Mouse (Mus musculus) lung, postnatal 0 days (tissue): ENCODE data around the gene Slc22a23. TPM values are rescaled to one million over a fixed set of nuclear protein-coding genes. Genes with fewer than 3 reads are reported as not detected.

Experiments
- ATAC-seq: fragments of 200-750 bp; cut with Nextera tagmentation; 2 replicates; pipeline ENCODE4 v1.8.0; 2017; ENCODE audit warnings: moderate library complexity
- DNase-seq: peaks from one replicate; pipeline ENCODE4 v3.0.0-alpha.2; 2016; ENCODE audit warnings: low spot score
- H3K27ac ChIP-seq: fragments of 300-500 bp; sonication (generic); 2 replicates; pipeline ENCODE4 v1.5.1; 2014; ENCODE audit warnings: antibody characterized with exemption, mild to moderate bottlenecking, low read length, mixed read lengths
- H3K27me3 ChIP-seq: fragments of 300-500 bp; sonication (generic); replicated peaks from 2 replicates; pipeline ENCODE4 v1.6.1; 2014; ENCODE audit warnings: low read length, mixed read lengths; ENCODE audit not compliant: insufficient read depth
- H3K36me3 ChIP-seq: fragments of 300-500 bp; sonication (generic); 2 replicates; pipeline ENCODE4 v1.6.1; 2014; ENCODE audit warnings: low read length, mixed read lengths; ENCODE audit not compliant: insufficient read depth
- H3K4me1 ChIP-seq: fragments of 300-500 bp; sonication (generic); 2 replicates; pipeline ENCODE4 v1.6.1; 2014; ENCODE audit warnings: antibody characterized with exemption, low read depth, low read length, mixed read lengths; ENCODE audit not compliant: insufficient read depth
- H3K4me2 ChIP-seq: fragments of 300-500 bp; sonication (generic); replicated peaks from 2 replicates; pipeline ENCODE4 v1.6.1; 2014; ENCODE audit warnings: low read depth, mild to moderate bottlenecking, low read length, moderate library complexity, mixed read lengths
- H3K4me3 ChIP-seq: fragments of 300-500 bp; sonication (generic); 2 replicates; pipeline ENCODE4 v1.5.1; 2014; ENCODE audit warnings: low read depth, low read length
- H3K9ac ChIP-seq: fragments of 300-500 bp; sonication (generic); replicated peaks from 2 replicates; pipeline ENCODE4 v1.6.1; 2014; ENCODE audit warnings: low read depth, mild to moderate bottlenecking
- H3K9me3 ChIP-seq: fragments of 300-500 bp; sonication (generic); 2 replicates; pipeline ENCODE4 v1.6.1; 2016; ENCODE audit warnings: low read length, mixed read lengths
- CTCF ChIP-seq: IDR thresholded peaks from 2 replicates; pipeline ENCODE4 v1.5.1; 2016; ENCODE audit warnings: antibody characterized with exemption, mild to moderate bottlenecking
- EP300 ChIP-seq: IDR thresholded peaks from 2 replicates; pipeline ENCODE4 v1.6.1; 2016; ENCODE audit warnings: antibody characterized with exemption, mild to moderate bottlenecking, control low read depth
- WGBS: fragments of 180-500 bp; shearing (Covaris S2); extraction: QIAGEN DNeasy Blood & Tissue Kit; methylation state at CpG from one replicate; pipeline ENCODE4 v1.1.7; 2014; 5-methylcytosine and 5-hydroxymethylcytosine counted together
- polyA plus RNA-seq: library from polyadenylated mRNA; unstranded; fragments of >200 nt; fragmentation: Nextera tagmentation; extraction: Ambion mirVana; gene quantifications from 2 replicates; pipeline ENCODE4 v1.2.1, GENCODE M21; 2015

The Slc22a23 gene
- polyA plus RNA-seq, 1 experiment from 2014 or later: 8.1 TPM

DNA sequence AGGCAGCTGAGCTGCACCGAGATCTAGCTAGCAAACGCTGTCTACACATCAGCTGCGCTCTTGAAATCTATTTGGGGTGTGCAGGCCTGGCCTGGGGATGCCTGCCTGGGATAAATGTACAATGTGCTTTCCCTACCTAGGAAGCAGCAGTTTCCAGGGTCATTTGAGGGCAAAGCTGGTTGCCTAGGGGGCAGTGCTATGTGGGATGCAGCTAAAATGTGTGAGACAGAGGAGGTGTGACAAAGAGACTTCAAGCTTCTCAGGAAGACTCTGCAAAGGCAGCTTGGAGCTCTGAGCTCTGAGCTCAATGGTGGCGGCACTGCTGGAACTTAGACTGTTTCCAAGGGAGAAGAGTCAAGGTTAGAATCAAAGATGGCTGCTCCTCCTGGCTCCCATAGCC is 30.2 kb upstream of the Slc22a23 start:
- Histone ChIP-seq H3K4me1 (no peaks in the 10 kb centered on the region), H3K27ac (no peak overlapping the region), H3K36me3 (no peaks in the 10 kb centered on the region), H3K27me3 (no peaks in the 10 kb centered on the region), H3K4me3 (no peak overlapping the region), H3K9ac (no peak overlapping the region), H3K4me2 (no peak overlapping the region), H3K9me3 (no peaks in the 10 kb centered on the region)
- ATAC-seq: no peak
- TF ChIP-seq EP300 (no peak), CTCF (no peak)
- DNase-seq: no peak
- 72% methylated on average over 4 of the region's 4 CpGs for WGBS

DNA sequence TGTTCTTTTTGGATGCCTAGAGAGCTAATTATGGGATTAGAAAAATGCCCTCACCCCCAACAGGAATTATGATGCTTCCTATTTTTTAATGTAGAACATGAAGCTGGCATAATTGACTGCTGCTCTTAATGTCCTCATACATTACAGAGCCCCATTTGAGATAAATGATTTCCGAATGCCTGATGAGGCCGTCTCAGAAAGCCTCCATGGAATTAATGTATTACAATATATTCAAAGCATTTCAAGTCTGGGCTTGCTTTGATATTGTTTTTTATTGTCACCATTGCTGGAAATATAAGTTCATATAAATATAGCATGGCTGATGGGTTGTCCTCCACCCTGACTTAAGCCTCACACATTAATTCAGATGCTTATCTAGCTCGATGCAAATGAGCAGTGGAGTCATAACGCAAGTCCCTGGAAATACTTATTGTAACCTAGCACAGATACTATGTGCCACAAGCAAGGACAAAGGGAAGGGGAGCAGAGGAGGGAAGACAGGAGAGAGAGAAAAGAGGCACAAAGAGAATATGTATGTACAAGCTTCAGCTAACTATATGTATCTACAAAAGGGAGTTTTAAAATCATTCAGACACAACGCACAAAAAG is 28.0 kb upstream of the Slc22a23 start:
- no peaks in the 10 kb centered on the region for H3K9me3 ChIP-seq
- H3K9ac ChIP-seq: no peak overlapping the region
- H3K4me3 ChIP-seq: no peak overlapping the region
- no peak overlapping the region for H3K27ac ChIP-seq
- H3K36me3 ChIP-seq: no peaks in the 10 kb centered on the region
- H3K4me1 ChIP-seq: no peaks in the 10 kb centered on the region
- ATAC-seq: no peak
- no peaks in the 10 kb centered on the region for H3K27me3 ChIP-seq
- 91% methylated on average over 5 of the region's 5 CpGs for WGBS
- DNase-seq: no peak
- TF ChIP-seq CTCF (no peak), EP300 (no peak)
- H3K4me2 ChIP-seq: no peak overlapping the region

DNA sequence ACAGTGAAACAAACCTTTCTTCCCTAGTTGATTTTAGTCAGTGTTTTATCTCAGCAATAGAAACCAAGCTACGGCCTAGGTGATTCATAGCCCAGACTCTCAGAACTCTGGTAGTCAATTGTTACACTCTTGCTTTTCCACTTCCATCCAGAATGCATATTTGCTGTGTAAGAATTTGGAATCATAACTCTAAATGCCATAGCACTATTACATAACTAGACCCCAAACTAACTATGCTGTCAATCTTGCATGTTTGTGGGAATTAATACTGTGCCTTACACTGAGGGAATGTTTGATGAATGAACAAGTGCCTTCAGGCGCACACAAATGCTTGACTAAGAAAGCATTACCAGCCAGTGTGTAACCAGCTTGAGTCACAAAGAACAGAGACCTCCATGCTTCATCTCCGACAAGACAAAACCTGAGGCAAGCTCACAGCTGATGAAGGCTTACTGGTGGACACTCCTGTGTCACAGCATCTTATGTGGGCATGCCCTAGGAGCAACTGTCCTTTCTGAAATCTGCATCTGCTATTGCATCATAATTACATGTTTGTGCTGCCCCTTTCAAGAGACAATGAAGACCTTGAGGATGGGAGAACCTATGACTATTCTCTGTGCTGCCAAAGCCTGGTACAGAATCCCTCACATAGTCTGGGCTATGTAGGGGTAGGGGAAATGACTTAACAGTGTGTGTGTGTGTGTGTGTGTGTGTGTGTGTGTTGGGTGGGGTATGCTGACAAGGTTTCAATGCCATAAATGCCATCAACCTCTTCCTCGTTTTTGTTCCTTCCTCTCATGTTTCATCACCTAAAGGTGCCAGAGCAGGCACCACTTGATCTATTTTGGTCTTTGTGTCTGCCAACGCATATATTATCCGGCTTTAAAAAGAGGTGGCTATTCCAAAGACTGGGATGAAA is 27.2 kb upstream of the Slc22a23 start:
- DNase-seq (no peak), ATAC-seq (no peak)
- 82% methylated on average over 6 of the region's 6 CpGs for WGBS
- no peaks in the 10 kb centered on the region for H3K27me3 ChIP-seq
- TF ChIP-seq EP300 (no peak), CTCF (no peak)
- no peaks in the 10 kb centered on the region for H3K9me3 ChIP-seq
- no peak overlapping the region for H3K27ac ChIP-seq
- H3K4me2 ChIP-seq: no peak overlapping the region
- no peak overlapping the region for H3K9ac ChIP-seq
- no peaks in the 10 kb centered on the region for H3K4me1 ChIP-seq
- no peak overlapping the region for H3K4me3 ChIP-seq
- no peaks in the 10 kb centered on the region for H3K36me3 ChIP-seq

DNA sequence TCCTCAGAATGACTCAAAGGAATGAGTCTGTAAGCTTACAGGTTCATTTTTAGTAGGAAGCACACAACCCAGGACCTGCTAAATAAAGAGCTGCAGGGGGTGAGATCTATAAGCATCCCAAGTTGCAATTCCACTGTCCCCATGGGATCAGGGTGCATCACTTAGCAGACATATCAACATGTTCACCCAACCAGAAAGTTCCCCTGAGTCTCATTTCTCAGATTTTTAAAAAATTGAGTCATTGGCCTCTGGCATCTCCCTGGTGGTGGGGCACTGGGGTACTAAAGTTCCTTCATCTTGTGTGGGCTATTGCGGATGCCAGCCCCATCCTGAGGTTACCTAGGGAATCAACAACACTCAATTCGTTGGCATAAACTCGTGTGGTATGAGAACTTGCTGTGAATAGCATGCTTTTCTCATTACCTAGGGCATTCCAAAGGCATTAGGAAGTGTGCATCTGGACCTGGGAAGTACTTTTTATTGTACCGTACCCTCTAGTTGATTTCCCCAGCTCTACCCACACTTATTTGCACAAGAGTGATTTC is 25.4 kb upstream of the Slc22a23 start:
- Histone ChIP-seq H3K4me1 (no peaks in the 10 kb centered on the region), H3K27ac (no peak overlapping the region)
- no peak for ATAC-seq

DNA sequence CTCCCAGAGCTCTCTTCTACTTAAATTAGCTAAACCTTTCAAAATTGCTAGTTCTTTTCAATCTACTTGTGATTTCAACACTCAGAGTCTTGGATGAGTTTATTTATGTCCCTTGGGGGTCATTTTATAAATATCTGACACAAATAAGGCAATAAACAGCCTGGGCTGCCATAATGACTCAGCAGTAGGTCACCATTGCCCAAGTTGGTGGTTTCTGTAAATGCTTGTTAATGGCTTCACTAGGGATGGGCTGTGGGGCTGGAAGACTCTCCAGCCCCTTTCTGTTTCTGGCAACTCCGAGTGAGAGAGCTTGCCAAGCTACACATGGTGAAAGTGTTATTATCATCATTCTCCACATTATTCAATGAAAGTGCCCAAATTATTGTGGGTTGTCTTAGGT is 20.2 kb upstream of the Slc22a23 start:
- Histone ChIP-seq H3K36me3 (no peaks in the 10 kb centered on the region), H3K4me1 (no peaks in the 10 kb centered on the region), H3K9me3 (no peaks in the 10 kb centered on the region), H3K4me3 (no peak overlapping the region), H3K9ac (no peak overlapping the region), H3K4me2 (no peak overlapping the region), H3K27ac (no peak overlapping the region), H3K27me3 (no peaks in the 10 kb centered on the region)
- 68% methylated on average over 1 of the region's 1 CpGs for WGBS
- no peak for ATAC-seq
- TF ChIP-seq CTCF: no peak
- no peak for TF ChIP-seq EP300
- no peak for DNase-seq

More for the DNA sequence above, 25.4 kb upstream of the Slc22a23 start:
- Histone ChIP-seq H3K4me3 (no peak overlapping the region), H3K9ac (no peak overlapping the region), H3K27me3 (no peaks in the 10 kb centered on the region), H3K4me2 (no peak overlapping the region), H3K9me3 (no peaks in the 10 kb centered on the region), H3K36me3 (no peaks in the 10 kb centered on the region)
- DNase-seq: no peak
- 66% methylated on average over 4 of the region's 4 CpGs for WGBS
- TF ChIP-seq CTCF: no peak
- no peak for TF ChIP-seq EP300

DNA sequence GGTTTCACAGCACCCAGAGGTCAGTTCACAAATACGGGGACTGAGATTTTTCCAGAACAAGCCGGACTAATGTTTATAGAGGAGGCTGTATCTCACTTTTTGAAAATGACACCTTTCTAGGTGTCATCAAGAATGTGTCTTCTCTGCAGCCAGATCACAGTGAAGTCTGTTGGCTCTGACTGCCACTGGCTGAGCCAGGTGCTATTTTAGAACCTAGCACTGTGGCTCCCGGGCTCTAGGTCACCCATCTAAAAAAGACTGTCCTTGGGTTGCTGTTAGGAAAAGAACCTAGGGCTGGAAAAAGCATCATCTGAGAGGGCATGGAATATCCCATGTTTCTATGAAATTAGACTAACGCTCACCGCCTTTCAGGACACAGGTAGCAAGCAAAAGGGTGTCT is 10.7 kb upstream of the Slc22a23 start:
- ATAC-seq (no peak), DNase-seq (no peak)
- H3K9ac ChIP-seq: no peak overlapping the region
- no peaks in the 10 kb centered on the region for H3K27me3 ChIP-seq
- no peaks in the 10 kb centered on the region for H3K36me3 ChIP-seq
- H3K4me2 ChIP-seq: no peak overlapping the region
- TF ChIP-seq CTCF (no peak), EP300 (no peak)
- 84% methylated on average over 5 of the region's 5 CpGs for WGBS
- H3K4me3 ChIP-seq: no peak overlapping the region
- H3K27ac ChIP-seq: no peak overlapping the region
- H3K4me1 ChIP-seq: no peaks in the 10 kb centered on the region
- no peaks in the 10 kb centered on the region for H3K9me3 ChIP-seq
